Mouse (Mus musculus): Measurements from ENCODE around the gene 4930595D18Rik. TPM values are rescaled to one million over a fixed set of nuclear protein-coding genes. Genes with fewer than 3 reads are reported as not detected.
A peak's percentile ranks its signal among the peaks of the same experiment; 100 is the strongest.

4930595D18Rik gene
- polyA plus RNA-seq, 1 experiment = not detected

DNA sequence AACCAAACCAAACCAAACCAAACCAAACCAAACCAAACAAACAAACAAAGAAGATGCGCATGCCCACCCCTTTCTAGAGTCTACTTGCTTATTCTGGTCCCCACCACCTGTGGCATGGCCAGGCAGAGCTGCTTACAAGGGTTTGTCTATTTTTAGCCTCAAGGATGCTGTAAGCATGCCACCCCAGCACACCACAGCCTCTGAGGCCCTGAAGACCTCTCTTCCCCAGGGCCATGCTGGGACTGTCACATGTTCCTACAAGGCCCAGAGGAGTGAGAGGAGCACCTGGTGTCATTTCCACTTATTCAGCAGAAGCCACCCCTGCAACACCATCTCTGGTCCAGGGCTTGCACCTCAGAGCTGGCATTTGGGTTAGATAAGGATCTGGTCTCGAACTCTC, 39.7 kb downstream of the 4930595D18Rik start:
- Histone ChIP-seq H3K4me3 (ENCODE audit: extremely low read depth, insufficient read depth, insufficient read length) (no peak overlapping the region), H3K4me1 (ENCODE audit: control insufficient read depth, insufficient read depth, insufficient read length) (peaks cover 4% of the 10 kb centered on the region; the same call in 1 of the 2 replicates), H3K27me3 (ENCODE audit: control insufficient read depth, insufficient read depth, low read length) (no peaks in the 10 kb centered on the region), H3K27ac (ENCODE audit: insufficient read depth, low read length) (no peak overlapping the region), H3K36me3 (ENCODE audit: control insufficient read depth, insufficient read depth, low read length) (no peaks in the 10 kb centered on the region)
- no peak for TF ChIP-seq CTCF (IDR thresholded peaks at IDR 0.05; ENCODE audit: extremely low read depth, insufficient read depth, insufficient read length, insufficient replicate concordance)
- TF ChIP-seq POLR2A (IDR thresholded peaks at IDR 0.05; ENCODE audit: low read depth, low read length) = no peak
- DNase-seq (ENCODE audit: low read depth in 1 of 2, low spot score in 2 of 2) = no peak
- 97% methylated on average over 2 of the region's 2 CpGs for WGBS

DNA sequence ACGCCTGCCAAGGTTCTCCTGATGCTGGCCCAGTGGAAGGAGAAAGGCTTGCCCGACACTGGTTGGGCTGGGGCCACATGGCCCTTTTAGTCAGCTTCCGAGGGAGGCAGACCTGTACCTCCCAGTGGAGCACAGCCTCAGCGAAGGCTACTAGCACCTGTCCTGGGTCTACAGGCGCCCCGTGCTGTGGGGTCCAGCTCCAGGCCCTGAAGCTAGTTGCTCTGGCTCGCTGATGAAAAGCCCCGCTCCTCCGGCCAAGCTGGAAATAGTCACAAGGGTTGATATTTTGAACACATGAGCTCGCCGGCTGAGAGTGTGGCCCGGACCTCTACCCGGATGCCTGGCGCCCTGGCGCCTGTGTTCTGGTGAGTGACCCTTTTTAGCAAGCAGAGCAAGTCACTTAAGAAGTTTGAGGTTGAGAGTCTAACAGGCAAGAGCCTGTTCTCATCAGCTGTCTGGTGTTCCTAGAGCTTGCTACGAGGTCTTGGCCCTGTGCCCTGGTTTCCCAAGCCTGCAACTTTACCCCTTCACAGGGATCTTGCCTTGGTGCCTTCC, 40.7 kb downstream of the 4930595D18Rik start:
- no peak overlapping the region for H3K27ac ChIP-seq (ENCODE audit: insufficient read depth, low read length)
- no peak for TF ChIP-seq POLR2A (IDR thresholded peaks at IDR 0.05; ENCODE audit: low read depth, low read length)
- no peak for TF ChIP-seq CTCF (IDR thresholded peaks at IDR 0.05; ENCODE audit: extremely low read depth, insufficient read depth, insufficient read length, insufficient replicate concordance)
- H3K27me3 ChIP-seq (ENCODE audit: control insufficient read depth, insufficient read depth, low read length) = no peaks in the 10 kb centered on the region
- H3K4me3 ChIP-seq (ENCODE audit: extremely low read depth, insufficient read depth, insufficient read length) = no peak overlapping the region
- peaks cover 4% of the 10 kb centered on the region; the same call in 1 of the 2 replicates for H3K4me1 ChIP-seq (ENCODE audit: control insufficient read depth, insufficient read depth, insufficient read length)
- DNase-seq (ENCODE audit: low read depth in 1 of 2, low spot score in 2 of 2) = no peak
- H3K36me3 ChIP-seq (ENCODE audit: control insufficient read depth, insufficient read depth, low read length) = no peaks in the 10 kb centered on the region
- 86% methylated on average over 16 of the region's 16 CpGs for WGBS

DNA sequence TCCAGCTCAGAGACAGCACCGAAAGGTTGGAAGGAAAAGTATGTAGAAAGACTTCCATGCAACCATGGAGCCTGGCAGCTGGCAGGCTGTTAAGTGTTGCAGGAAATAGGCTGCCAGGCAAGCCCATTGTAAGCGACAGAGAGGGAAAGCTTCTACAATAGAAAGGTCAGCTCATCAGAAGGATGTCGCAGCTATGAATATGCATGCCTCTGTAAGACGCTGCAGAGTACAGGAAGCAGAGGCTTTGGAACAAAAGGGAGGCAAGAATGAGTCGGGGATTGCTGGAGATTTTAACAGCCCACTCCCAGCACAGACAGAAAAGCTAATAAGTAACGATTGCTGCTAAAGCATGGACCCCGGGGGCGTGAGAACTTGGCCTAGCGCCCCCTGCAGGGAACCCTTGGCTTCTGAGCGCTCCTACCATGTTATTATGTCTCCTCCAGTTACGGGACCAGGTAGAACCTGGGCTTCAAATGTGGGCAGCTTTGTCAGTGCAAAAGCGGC, 41.2 kb downstream of the 4930595D18Rik start:
- 0 out of 2 replicates have a peak, but pooled peaks have one; percentile 19 for TF ChIP-seq CTCF (IDR thresholded peaks at IDR 0.05; ENCODE audit: extremely low read depth, insufficient read depth, insufficient read length, insufficient replicate concordance)
- TF ChIP-seq POLR2A (IDR thresholded peaks at IDR 0.05; ENCODE audit: low read depth, low read length) = no peak
- 32% methylated on average over 12 of the region's 12 CpGs for WGBS

DNA sequence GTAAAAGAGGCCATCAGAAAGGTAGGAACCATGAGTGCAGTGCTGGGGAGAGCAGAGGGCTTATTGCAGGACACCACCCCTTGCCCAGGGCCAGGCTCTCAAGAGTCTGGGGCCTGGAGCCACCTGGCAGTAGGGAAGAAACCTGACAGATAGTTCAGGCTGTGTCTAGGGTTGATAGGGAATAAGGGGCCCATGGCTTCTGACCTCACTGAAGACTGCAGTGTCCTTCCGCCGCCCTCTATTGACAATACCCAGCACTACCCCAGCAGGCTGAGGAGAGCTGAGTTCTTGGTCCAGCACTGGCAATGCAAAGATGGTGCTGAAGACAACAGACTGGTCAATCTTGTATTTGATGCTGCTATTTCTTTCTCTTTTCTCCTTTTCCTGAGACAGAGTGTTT, 47.2 kb downstream of the 4930595D18Rik start:
- Histone ChIP-seq H3K27me3 (ENCODE audit: control insufficient read depth, insufficient read depth, low read length) (no peaks in the 10 kb centered on the region), H3K4me3 (ENCODE audit: extremely low read depth, insufficient read depth, insufficient read length) (no peak overlapping the region), H3K27ac (ENCODE audit: insufficient read depth, low read length) (no peak overlapping the region), H3K36me3 (ENCODE audit: control insufficient read depth, insufficient read depth, low read length) (no peaks in the 10 kb centered on the region), H3K4me1 (ENCODE audit: control insufficient read depth, insufficient read depth, insufficient read length) (no peaks in the 10 kb centered on the region; the same call in 1 of the 2 replicates)
- 80% methylated on average over 2 of the region's 2 CpGs for WGBS
- TF ChIP-seq CTCF (IDR thresholded peaks at IDR 0.05; ENCODE audit: extremely low read depth, insufficient read depth, insufficient read length, insufficient replicate concordance) (peak; percentile 45; the same call in 1 of the 2 replicates), POLR2A (IDR thresholded peaks at IDR 0.05; ENCODE audit: low read depth, low read length) (no peak)
- DNase-seq (ENCODE audit: low read depth in 1 of 2, low spot score in 2 of 2) = peak in 1 of 2 experiments; percentile 46

More for the DNA sequence above, 41.2 kb downstream of the 4930595D18Rik start:
- DNase-seq (ENCODE audit: low read depth in 1 of 2, low spot score in 2 of 2) = no peak
- no peak overlapping the region for H3K4me3 ChIP-seq (ENCODE audit: extremely low read depth, insufficient read depth, insufficient read length)
- H3K27me3 ChIP-seq (ENCODE audit: control insufficient read depth, insufficient read depth, low read length) = no peaks in the 10 kb centered on the region
- H3K36me3 ChIP-seq (ENCODE audit: control insufficient read depth, insufficient read depth, low read length) = no peaks in the 10 kb centered on the region
- peaks cover 4% of the 10 kb centered on the region; the same call in 1 of the 2 replicates for H3K4me1 ChIP-seq (ENCODE audit: control insufficient read depth, insufficient read depth, insufficient read length)
- no peak overlapping the region for H3K27ac ChIP-seq (ENCODE audit: insufficient read depth, low read length)

DNA sequence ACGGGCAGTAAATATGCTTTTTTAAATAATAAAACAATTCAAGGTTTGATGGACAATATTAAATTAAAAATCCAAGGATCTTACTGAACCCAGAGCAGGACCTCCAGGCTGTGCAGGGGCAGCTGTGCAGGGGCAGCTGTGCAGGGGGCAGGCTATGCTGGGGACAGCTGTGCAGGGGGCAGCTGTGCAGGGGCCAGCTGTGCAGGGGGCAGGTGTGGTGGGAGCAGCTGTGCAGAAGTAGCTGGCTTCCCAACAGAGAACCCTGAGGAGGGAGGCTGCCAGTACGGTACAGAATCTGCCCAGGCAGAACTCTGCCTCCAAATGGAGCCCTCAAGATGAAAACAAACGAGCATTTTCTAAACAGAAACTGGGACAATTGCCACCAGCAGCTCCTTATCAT, 48.3 kb downstream of the 4930595D18Rik start:
- Histone ChIP-seq H3K4me3 (ENCODE audit: extremely low read depth, insufficient read depth, insufficient read length) (no peak overlapping the region), H3K27me3 (ENCODE audit: control insufficient read depth, insufficient read depth, low read length) (no peaks in the 10 kb centered on the region), H3K36me3 (ENCODE audit: control insufficient read depth, insufficient read depth, low read length) (no peaks in the 10 kb centered on the region), H3K4me1 (ENCODE audit: control insufficient read depth, insufficient read depth, insufficient read length) (no peaks in the 10 kb centered on the region; the same call in 1 of the 2 replicates), H3K27ac (ENCODE audit: insufficient read depth, low read length) (no peak overlapping the region)
- TF ChIP-seq CTCF (IDR thresholded peaks at IDR 0.05; ENCODE audit: extremely low read depth, insufficient read depth, insufficient read length, insufficient replicate concordance) (no peak), POLR2A (IDR thresholded peaks at IDR 0.05; ENCODE audit: low read depth, low read length) (no peak)
- 66% methylated on average over 3 of the region's 3 CpGs for WGBS
- DNase-seq (ENCODE audit: low read depth in 1 of 2, low spot score in 2 of 2) = no peak

DNA sequence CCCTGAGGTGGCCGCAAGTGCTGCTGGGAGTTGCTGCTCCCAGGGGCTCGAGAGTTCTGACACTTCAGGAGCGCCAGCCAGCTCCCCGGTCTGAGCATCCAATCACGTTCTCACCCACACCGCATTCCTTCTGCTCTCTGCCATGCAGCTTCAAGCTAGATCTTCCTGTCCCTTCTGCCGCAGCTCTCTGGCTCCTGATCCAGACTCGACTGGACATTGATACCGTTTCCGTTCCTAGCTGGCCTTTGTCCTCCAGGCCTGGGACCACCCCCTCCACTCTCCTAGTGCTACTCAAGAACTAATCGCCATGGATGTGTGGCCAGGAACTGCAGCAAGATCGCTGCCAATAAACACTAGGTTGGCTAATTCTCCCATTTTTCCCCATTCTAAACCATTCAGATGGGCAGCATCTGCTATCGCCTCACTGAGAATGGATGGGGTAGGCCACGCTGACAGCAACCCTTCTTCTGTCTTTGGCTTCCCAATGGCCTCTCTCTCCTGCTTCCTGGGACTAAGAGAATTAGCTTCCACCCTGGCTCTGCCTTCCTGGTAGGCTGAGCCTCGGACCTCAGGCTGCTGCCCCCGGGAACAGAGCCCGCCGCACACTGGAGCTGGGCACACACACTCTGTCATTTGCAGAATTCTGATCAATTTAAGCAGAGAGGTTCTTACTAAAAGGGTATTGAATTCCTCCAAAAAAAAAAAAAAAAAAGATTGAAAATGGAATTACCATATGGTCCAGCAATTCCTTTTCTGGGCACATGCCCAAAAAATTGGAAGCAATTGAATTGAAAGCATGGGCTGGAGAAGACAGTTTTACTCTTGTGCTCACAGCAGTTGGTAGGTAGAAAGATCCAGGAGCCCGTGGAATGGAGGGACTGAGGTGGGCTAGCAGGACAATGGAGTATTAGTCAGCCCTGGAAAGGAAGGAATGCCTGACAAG, 49.2 kb downstream of the 4930595D18Rik start:
- 85% methylated on average over 19 of the region's 19 CpGs for WGBS
- H3K27ac ChIP-seq (ENCODE audit: insufficient read depth, low read length) = no peak overlapping the region
- H3K4me3 ChIP-seq (ENCODE audit: extremely low read depth, insufficient read depth, insufficient read length) = no peak overlapping the region
- no peaks in the 10 kb centered on the region; the same call in 1 of the 2 replicates for H3K4me1 ChIP-seq (ENCODE audit: control insufficient read depth, insufficient read depth, insufficient read length)
- TF ChIP-seq CTCF (IDR thresholded peaks at IDR 0.05; ENCODE audit: extremely low read depth, insufficient read depth, insufficient read length, insufficient replicate concordance) = no peak
- no peak for TF ChIP-seq POLR2A (IDR thresholded peaks at IDR 0.05; ENCODE audit: low read depth, low read length)
- no peaks in the 10 kb centered on the region for H3K36me3 ChIP-seq (ENCODE audit: control insufficient read depth, insufficient read depth, low read length)
- H3K27me3 ChIP-seq (ENCODE audit: control insufficient read depth, insufficient read depth, low read length) = no peaks in the 10 kb centered on the region
- no peak for DNase-seq (ENCODE audit: low read depth in 1 of 2, low spot score in 2 of 2)

Measured in spleen, adult 2 months (tissue).